In genomic region chr8:93871275-93871674, GRCm38 (mm10) we compare ENCODE assay signal across 21 mouse cellular contexts.
A peak's percentile ranks its signal among the peaks of the same experiment; 100 is the strongest.
DNase-seq lines count a peak whose midpoint lies in the region; ATAC-seq and TF ChIP-seq lines count a peak whose summit lies in the region.
"Had no signal": no experiment of that assay in that cellular context is flagged by ENCODE, and none has a peak within 500 bp of the region (broad histone marks: within the 10 kb centered on the region; RNA-seq: fewer than 3 reads in every experiment).

No protein-coding gene starts in this region.

- no peak for TF ChIP-seq POLR2A in embryonic fibroblast, embryonic 13.5 days (IDR thresholded peaks at IDR 0.05; ENCODE audit: low read depth, low read length)

- no peak overlapping the region for H3ac ChIP-seq in C2C12 (ENCODE audit: control insufficient read depth, insufficient read length, low read depth)

- H3K27ac ChIP-seq in heart, embryonic 12.5 days (ENCODE audit: poor library complexity, severe bottlenecking), result no peak overlapping the region
- H3K27ac ChIP-seq in embryonic fibroblast, embryonic 13.5 days (ENCODE audit: insufficient read depth, low read length), result peak overlapping the region; percentile 62; the same call in 1 of the 2 replicates
- H3K27ac ChIP-seq: hindbrain, embryonic 13.5 days; limb, embryonic 13.5 days; liver, embryonic 15.5 days; stomach, postnatal 0 days had no signal

- H3K79me2 ChIP-seq in C2C12 (ENCODE audit: control insufficient read depth, insufficient read depth), result peaks cover 10% of the 10 kb centered on the region

- H3K36me3 ChIP-seq in heart, embryonic 12.5 days, result no peaks in the 10 kb centered on the region
- H3K36me3 ChIP-seq in C2C12 (ENCODE audit: control insufficient read depth, insufficient read depth), result no peaks in the 10 kb centered on the region
- H3K36me3 ChIP-seq: limb, embryonic 13.5 days; liver, embryonic 15.5 days had no signal

- no peaks in the 10 kb centered on the region for H3K9me3 ChIP-seq in heart, embryonic 12.5 days (replicated peaks)
- H3K9me3 ChIP-seq: hindbrain, embryonic 13.5 days; limb, embryonic 13.5 days; liver, embryonic 15.5 days had no signal

- intact Hi-C loops in heart, postnatal 14 days (cut with DNase I), result no loop called here

- H3K79me3 ChIP-seq in C2C12 (ENCODE audit: low read depth), result peaks cover 5% of the 10 kb centered on the region

- H3K27me3 ChIP-seq in heart, embryonic 12.5 days (replicated peaks), result no peaks in the 10 kb centered on the region
- H3K27me3 ChIP-seq in C2C12 (ENCODE audit: control insufficient read depth, insufficient read depth, insufficient read length), result no peaks in the 10 kb centered on the region
- H3K27me3 ChIP-seq: hindbrain, embryonic 13.5 days; limb, embryonic 13.5 days; liver, embryonic 15.5 days; megakaryocyte, embryonic 14.5 days had no signal

- whole genome bisulfite sequencing in heart, embryonic 12.5 days, result 50% methylated on average over 5 of the region's 5 CpGs

- no peak overlapping the region for H3K9ac ChIP-seq in heart, embryonic 12.5 days
- H3K9ac ChIP-seq: hindbrain, embryonic 13.5 days; limb, embryonic 13.5 days; liver, embryonic 15.5 days had no signal

- no peak for ATAC-seq in heart, embryonic 12.5 days (ENCODE audit: insufficient number of reproducible peaks, low FRiP score)
- ATAC-seq: CD4-positive, CD25-positive, alpha-beta regulatory T cell, adult 4 months; forebrain, embryonic 16.5 days; intestine, postnatal 0 days had no signal

- H3K4me3 ChIP-seq in heart, embryonic 12.5 days, result no peak overlapping the region
- no peak overlapping the region for H3K4me3 ChIP-seq in C2C12 (ENCODE audit: insufficient read depth, poor library complexity, severe bottlenecking)
- H3K4me3 ChIP-seq in embryonic fibroblast, embryonic 13.5 days (ENCODE audit: insufficient read depth, low read length), result no peak overlapping the region
- H3K4me3 ChIP-seq: hindbrain, embryonic 13.5 days; limb, embryonic 13.5 days; liver, embryonic 15.5 days; megakaryocyte, embryonic 14.5 days had no signal

- H3K4me1 ChIP-seq in heart, embryonic 12.5 days (replicated peaks), result peaks cover 16% of the 10 kb centered on the region
- H3K4me1 ChIP-seq in embryonic fibroblast, embryonic 13.5 days (ENCODE audit: control insufficient read depth, insufficient read depth, low read length), result no peaks in the 10 kb centered on the region
- H3K4me1 ChIP-seq: limb, embryonic 13.5 days; liver, embryonic 15.5 days; megakaryocyte, embryonic 14.5 days had no signal

- no peak for TF ChIP-seq CTCF in C2C12 (IDR thresholded peaks at IDR 0.05; ENCODE audit: control insufficient read depth, insufficient read depth, insufficient read length)
- TF ChIP-seq CTCF in embryonic fibroblast, embryonic 13.5 days (IDR thresholded peaks at IDR 0.05; ENCODE audit: borderline replicate concordance, insufficient read depth, low read length), result no peak

- DNase-seq in heart, adult 11 months, result peak; percentile 98
- peak; percentile 46 for DNase-seq in heart, postnatal 14 days
- no peak for DNase-seq in left cerebral cortex, adult 11 months (ENCODE audit: low spot score)
- DNase-seq in B cell, adult 2 months, result no peak
- DNase-seq in urinary bladder, postnatal 25 days (ENCODE audit: low spot score), result no peak
- DNase-seq: adrenal gland, postnatal 14 days; cerebellum, adult 18-20 months; kidney, postnatal 25 days; lung, postnatal 10 days; thymus, postnatal 14 days had no signal

- H3K4me2 ChIP-seq in heart, embryonic 12.5 days, result no peak overlapping the region
- H3K4me2 ChIP-seq: hindbrain, embryonic 13.5 days; limb, embryonic 13.5 days; liver, embryonic 15.5 days had no signal

TF ChIP-seq in C2C12, 6 proteins besides CTCF, POLR2A, EP300 and RAD21:
- TF ChIP-seq CEBPB (IDR thresholded peaks at IDR 0.05; ENCODE audit: low read depth) (peak; percentile 47), FOSL1 (IDR thresholded peaks at IDR 0.05; ENCODE audit: insufficient read depth, low read length, poor library complexity, severe bottlenecking) (peak; percentile 31), USF1 (IDR thresholded peaks at IDR 0.05; ENCODE audit: low read depth) (no peak), MYOD1 (IDR thresholded peaks at IDR 0.05; ENCODE audit: control insufficient read depth, insufficient read length, low read depth) (peak; percentile 63)

Comparison
In these comparisons a context has a peak if more than half of its experiments do, and no peak if none do; other contexts are left out.
1. DNase-seq: peak in heart, adult 11 months (single experiment) and heart, postnatal 14 days (2 of 2); none in left cerebral cortex, adult 11 months (single experiment), B cell, adult 2 months (0 of 2) and urinary bladder, postnatal 25 days (single experiment).